Mouse (Mus musculus) midbrain, embryonic 15.5 days (tissue): ENCODE data around the gene Nabp1. TPM values are rescaled to one million over a fixed set of nuclear protein-coding genes. Genes with fewer than 3 reads are reported as not detected.
"Not testable (repeated sequence)": the region's sequence is repeated elsewhere in the genome, so short reads cannot be mapped to it uniquely, and the experiment has no call there.

Experiments
- ATAC-seq: fragments of 200-750 bp; cut with Nextera tagmentation; replicated peaks from 2 replicates; pipeline ENCODE4 v1.8.0; 2017; ENCODE audit warnings: moderate TSS enrichment
- H3K27ac ChIP-seq: fragments of 300-500 bp; sonication (generic); 2 replicates; pipeline ENCODE4 v1.5.1; 2015; ENCODE audit warnings: mild to moderate bottlenecking, inconsistent platforms
- H3K27me3 ChIP-seq: fragments of 300-500 bp; sonication (generic); replicated peaks from 2 replicates; pipeline ENCODE4 v1.6.1; 2015; ENCODE audit warnings: inconsistent platforms
- H3K36me3 ChIP-seq: fragments of 300-500 bp; sonication (generic); replicated peaks from 2 replicates; pipeline ENCODE4 v1.6.1; 2015; ENCODE audit warnings: inconsistent platforms
- H3K4me1 ChIP-seq: fragments of 300-500 bp; sonication (generic); 2 replicates; pipeline ENCODE4 v1.6.1; 2015; ENCODE audit warnings: inconsistent platforms
- H3K4me2 ChIP-seq: fragments of 300-500 bp; sonication (generic); 2 replicates; pipeline ENCODE4 v1.6.1; 2015; ENCODE audit warnings: inconsistent platforms, mild to moderate bottlenecking, moderate library complexity
- H3K4me3 ChIP-seq: fragments of 300-500 bp; sonication (generic); 2 replicates; pipeline ENCODE4 v1.5.1; 2015; ENCODE audit warnings: mild to moderate bottlenecking, inconsistent platforms
- H3K9ac ChIP-seq: fragments of 300-500 bp; sonication (generic); 2 replicates; pipeline ENCODE4 v1.6.1; 2015; ENCODE audit warnings: mild to moderate bottlenecking, inconsistent platforms
- H3K9me3 ChIP-seq: fragments of 300-500 bp; sonication (generic); 2 replicates; pipeline ENCODE4 v1.6.1; 2016; ENCODE audit warnings: inconsistent platforms
- WGBS: fragments of 180-500 bp; shearing (Covaris S2); methylation state at CpG from one replicate; pipeline ENCODE4 v1.1.7; 2015; ENCODE audit warnings: mixed read lengths; 5-methylcytosine and 5-hydroxymethylcytosine counted together
- polyA plus RNA-seq: library from polyadenylated mRNA; unstranded; fragments of >200 nt; fragmentation: Nextera tagmentation; extraction: Ambion mirVana; gene quantifications from 2 replicates; pipeline ENCODE4 v1.2.1, GENCODE M21; 2015

Gene Nabp1
- polyA plus RNA-seq, 1 experiment from 2014 or later, result 8.9 TPM

DNA sequence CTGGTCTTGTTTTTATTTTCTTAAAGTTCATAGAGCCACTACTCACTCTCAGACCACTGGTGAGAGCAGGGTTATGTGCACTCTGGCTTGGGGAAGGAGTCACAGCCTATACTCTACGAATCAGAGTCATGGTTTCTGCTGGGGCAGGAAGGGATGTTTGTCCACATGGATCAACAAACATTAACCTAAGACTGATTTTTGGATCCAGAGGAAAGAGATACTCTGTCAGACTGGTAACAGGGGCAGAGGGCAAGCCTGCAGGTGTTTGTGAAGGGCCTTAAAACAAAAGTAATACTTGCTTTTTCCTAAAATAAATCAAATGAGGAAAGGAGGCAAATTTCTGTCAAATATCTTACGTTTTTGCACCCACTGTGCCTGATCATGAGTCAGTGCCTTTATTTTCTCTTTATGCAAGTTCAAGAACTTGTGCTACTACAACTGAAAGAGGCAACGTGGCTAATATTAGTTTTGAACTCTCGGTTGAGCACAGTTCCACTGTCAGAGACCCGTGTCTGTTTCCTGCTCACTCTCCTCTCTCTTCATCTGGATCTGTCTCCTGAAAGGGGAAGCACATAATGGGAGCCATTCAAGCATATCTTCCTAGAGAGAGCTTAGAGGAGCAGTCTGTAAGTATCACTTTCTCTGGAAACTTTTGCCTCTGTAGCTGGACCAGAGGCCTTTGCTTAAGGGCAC is 32.9 kb downstream of the Nabp1 start:
- H3K4me2 ChIP-seq, result no peak overlapping the region
- no peaks in the 10 kb centered on the region for H3K27me3 ChIP-seq
- H3K36me3 ChIP-seq, result no peaks in the 10 kb centered on the region
- no peaks in the 10 kb centered on the region for H3K9me3 ChIP-seq
- no peak overlapping the region for H3K4me3 ChIP-seq
- H3K27ac ChIP-seq, result 0 out of 2 replicates have a peak overlapping the region, but pooled peaks have one; percentile 42
- WGBS, result 45% methylated on average over 5 of the region's 5 CpGs
- H3K4me1 ChIP-seq, result peaks cover 7% of the 10 kb centered on the region; the same call in 1 of the 2 replicates
- H3K9ac ChIP-seq, result no peak overlapping the region
- 0 out of 2 replicates have a peak, but pooled peaks have one; percentile 30 for ATAC-seq

DNA sequence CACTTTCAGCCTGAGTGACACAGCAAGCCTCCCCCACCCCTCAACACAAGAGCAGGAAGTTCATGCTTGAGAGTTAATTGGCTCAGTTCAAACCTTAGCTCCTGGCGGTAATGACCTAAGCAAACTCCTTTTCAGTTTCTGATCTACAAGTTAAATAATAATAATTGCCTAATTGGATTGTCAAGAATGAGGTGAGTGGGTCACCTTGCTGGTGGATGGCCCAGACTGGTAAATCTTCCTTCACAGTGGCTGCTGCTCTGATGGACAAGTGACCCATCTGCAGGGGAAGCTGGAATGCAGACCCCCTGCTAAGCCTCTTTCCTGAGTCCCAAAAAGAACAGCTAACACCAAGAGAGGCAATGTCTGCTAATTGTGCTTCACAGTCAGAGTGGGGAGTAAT is 48.5 kb downstream of the Nabp1 start:
- Histone ChIP-seq H3K36me3 (no peaks in the 10 kb centered on the region), H3K9me3 (no peaks in the 10 kb centered on the region), H3K9ac (no peak overlapping the region), H3K27me3 (no peaks in the 10 kb centered on the region), H3K27ac (no peak overlapping the region), H3K4me3 (no peak overlapping the region), H3K4me2 (no peak overlapping the region), H3K4me1 (no peaks in the 10 kb centered on the region)
- 7% methylated on average over 1 of the region's 1 CpGs for WGBS
- ATAC-seq, result no peak

DNA sequence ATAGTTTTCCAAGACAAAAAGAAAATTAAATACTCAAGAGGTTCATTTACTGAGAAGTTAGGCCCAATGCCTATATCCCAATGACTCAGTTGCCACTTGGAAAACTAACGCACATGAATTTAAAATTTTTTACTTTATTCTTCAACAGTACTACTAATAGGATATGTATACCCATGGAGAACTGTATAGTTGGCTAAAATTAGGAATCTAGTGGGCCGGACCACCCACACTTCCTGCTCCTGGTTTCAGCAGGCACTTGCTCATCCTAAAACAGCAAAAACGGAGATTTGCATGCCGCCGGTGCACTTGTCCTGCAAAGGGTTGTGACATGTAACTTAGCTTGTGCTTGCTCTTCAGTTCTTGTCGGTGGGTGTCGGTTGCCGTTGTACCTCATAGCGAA is 51.9 kb downstream of the Nabp1 start:
- H3K4me2 ChIP-seq, result no peak overlapping the region
- H3K4me3 ChIP-seq, result no peak overlapping the region
- no peak for ATAC-seq
- no peaks in the 10 kb centered on the region for H3K27me3 ChIP-seq
- H3K9me3 ChIP-seq, result no peaks in the 10 kb centered on the region
- H3K36me3 ChIP-seq, result no peaks in the 10 kb centered on the region
- no peak overlapping the region for H3K9ac ChIP-seq
- no peaks in the 10 kb centered on the region for H3K4me1 ChIP-seq
- no peak overlapping the region for H3K27ac ChIP-seq
- 95% methylated on average over 9 of the region's 9 CpGs for WGBS

DNA sequence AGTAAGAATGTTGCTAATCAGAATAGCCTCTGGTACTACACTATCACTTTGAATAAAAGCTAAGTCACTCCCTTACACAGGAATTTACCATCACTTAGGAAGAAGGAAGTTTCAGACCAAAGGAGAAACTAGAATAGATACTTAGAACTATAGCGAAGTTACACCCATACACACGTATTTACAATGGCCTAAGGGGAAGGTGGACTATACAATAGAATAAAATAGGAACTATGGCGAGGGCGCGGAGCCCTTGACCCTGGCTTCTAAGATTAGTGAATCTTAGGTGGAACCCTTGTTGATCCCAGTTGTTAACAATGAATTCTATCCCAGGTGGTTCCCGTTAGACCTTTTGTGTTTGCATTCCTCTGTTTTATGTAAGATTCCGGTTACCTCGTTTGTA is 57.2 kb downstream of the Nabp1 start:
- not testable (repeated sequence) for H3K27me3 ChIP-seq, H3K27ac ChIP-seq, H3K4me2 ChIP-seq, H3K4me3 ChIP-seq, H3K9ac ChIP-seq, H3K36me3 ChIP-seq, H3K4me1 ChIP-seq, ATAC-seq, H3K9me3 ChIP-seq
- WGBS, result 94% methylated on average over 8 of the region's 8 CpGs

DNA sequence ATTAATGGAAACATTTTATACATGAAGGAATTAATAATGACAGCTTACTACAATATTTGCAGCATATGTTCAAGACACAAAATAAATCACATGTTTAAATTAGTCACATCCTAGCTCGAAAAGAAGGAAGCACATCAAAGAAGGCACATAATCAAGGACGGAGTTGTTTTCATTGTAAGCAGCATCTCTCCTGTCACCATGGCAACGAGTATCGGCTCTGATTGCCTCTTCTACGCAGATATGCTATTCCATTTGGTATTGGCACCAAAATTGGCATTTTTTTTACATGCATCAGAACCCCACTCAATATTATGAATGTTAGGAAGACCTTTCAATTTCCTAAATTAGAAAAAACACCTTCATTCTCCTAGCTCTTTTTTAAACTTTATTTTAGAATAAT is 59.5 kb downstream of the Nabp1 start:
- H3K27ac ChIP-seq, result no peak overlapping the region
- no peaks in the 10 kb centered on the region for H3K27me3 ChIP-seq
- H3K36me3 ChIP-seq, result no peaks in the 10 kb centered on the region
- H3K4me3 ChIP-seq, result no peak overlapping the region
- H3K9me3 ChIP-seq, result no peaks in the 10 kb centered on the region
- WGBS, result 28% methylated on average over 5 of the region's 5 CpGs
- no peaks in the 10 kb centered on the region for H3K4me1 ChIP-seq
- 0 out of 2 replicates have a peak, but pooled peaks have one; percentile 58 for ATAC-seq
- no peak overlapping the region for H3K4me2 ChIP-seq
- no peak overlapping the region for H3K9ac ChIP-seq

Other genes with a start within 250 kb of the Nabp1 start
- 6.4 and 7.5 TPM in 2 replicates for gene Cavin2, start 189.3 kb downstream of the Nabp1 start, polyA plus RNA-seq